Comparison of ENCODE assay signal across 10 mouse cellular contexts in the genomic region with DNA sequence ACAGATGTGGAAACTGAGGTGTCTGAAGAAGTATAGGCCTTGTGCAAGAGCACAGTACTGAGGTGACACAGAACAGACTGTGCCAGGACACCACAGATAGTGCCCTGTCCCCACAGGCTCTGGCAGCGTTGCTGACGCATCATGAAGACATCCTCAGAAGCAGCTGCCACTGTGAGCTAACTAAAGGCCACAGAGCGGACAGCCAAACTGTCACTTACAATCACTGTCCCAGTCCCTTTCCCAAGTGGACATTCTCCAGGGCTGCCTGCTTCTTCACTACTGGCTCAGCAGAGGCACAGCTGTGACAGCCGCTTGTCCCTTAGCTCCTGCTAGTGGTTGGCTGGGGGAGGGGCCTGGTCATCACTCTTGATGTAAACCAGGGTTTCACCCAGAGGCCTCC. TPM values are rescaled to one million over a fixed set of nuclear protein-coding genes. Genes with fewer than 3 reads are reported as not detected.
DNase-seq lines count a peak whose midpoint lies in the region; ATAC-seq lines count a peak whose summit lies in the region.
"Had no signal": no experiment of that assay in that cellular context is flagged by ENCODE, and none has a peak within 500 bp of the region (broad histone marks: within the 10 kb centered on the region; RNA-seq: fewer than 3 reads in every experiment).

No protein-coding gene starts in this region.

- ATAC-seq in kidney, embryonic 16.5 days (ENCODE audit: low FRiP score, low TSS enrichment): no peak
- no peak for ATAC-seq in granulocyte monocyte progenitor cell, adult 5-6 weeks (replicated peaks; ENCODE audit: poor library complexity, severe bottlenecking)

- H3K4me3 ChIP-seq in kidney, embryonic 16.5 days (ENCODE audit: low read length): no peak overlapping the region
- H3K4me3 ChIP-seq: embryonic facial prominence, embryonic 13.5 days had no signal

- 83% methylated on average over 4 of the region's 4 CpGs for WGBS in kidney, embryonic 16.5 days

- DNase-seq in kidney, postnatal 10 days: peak; percentile 64
- peak; percentile 59 for DNase-seq in adrenal gland, adult 8-10 months
- DNase-seq in brain, adult 2 months (ENCODE audit: low read depth, low spot score): peak; percentile 61
- peak; percentile 77 for DNase-seq in lung, postnatal 10 days
- DNase-seq in urinary bladder, postnatal 25 days (ENCODE audit: low spot score): no peak

- no peak overlapping the region for H3K9ac ChIP-seq in kidney, embryonic 16.5 days (replicated peaks; ENCODE audit: low read length)
- H3K9ac ChIP-seq: embryonic facial prominence, embryonic 13.5 days; liver, embryonic 14.5 days had no signal

- no peaks in the 10 kb centered on the region for H3K27me3 ChIP-seq in kidney, embryonic 16.5 days (ENCODE audit: insufficient read depth, low read length)
- H3K27me3 ChIP-seq: embryonic facial prominence, embryonic 13.5 days had no signal

- H3K36me3 ChIP-seq in kidney, embryonic 16.5 days (ENCODE audit: insufficient read depth, low read length): no peaks in the 10 kb centered on the region
- H3K36me3 ChIP-seq: embryonic facial prominence, embryonic 13.5 days had no signal

- H3K27ac ChIP-seq in kidney, embryonic 16.5 days (ENCODE audit: low read length): no peak overlapping the region
- H3K27ac ChIP-seq: embryonic facial prominence, embryonic 13.5 days; liver, embryonic 14.5 days had no signal

- no peak overlapping the region for H3K4me2 ChIP-seq in kidney, embryonic 16.5 days (replicated peaks; ENCODE audit: low read depth, low read length)
- H3K4me2 ChIP-seq: embryonic facial prominence, embryonic 13.5 days had no signal

- no peaks in the 10 kb centered on the region for H3K9me3 ChIP-seq in kidney, embryonic 16.5 days (ENCODE audit: low read length)
- H3K9me3 ChIP-seq: embryonic facial prominence, embryonic 13.5 days had no signal

- H3K4me1 ChIP-seq in kidney, embryonic 16.5 days (ENCODE audit: insufficient read depth, low read length): peaks cover 11% of the 10 kb centered on the region

RNA-seq across cellular contexts. Expression of a gene that starts 33.9 kb away (rescaled TPM):
- 22.0 and 22.3 TPM in 2 replicates for polyA plus RNA-seq in kidney, embryonic 16.5 days (2015; fragmentation: Nextera tagmentation; extraction: Ambion mirVana)
- total RNA-seq in adrenal gland, adult 8-10 months (2022): 10 to 100 TPM; 26.7 to 42.5 (median 32.2) TPM
- not detected in 2 replicates for total RNA-seq in granulocyte monocyte progenitor cell, adult 5-6 weeks (2014; fragmentation: Nextera tagmentation)
- total RNA-seq in granulocyte monocyte progenitor cell, adult 5-6 weeks (2017): not detected in 2 replicates
- total RNA-seq: MEL had no signal

Comparison
In these comparisons a context has a peak if more than half of its experiments do, and no peak if none do; other contexts are left out.
1. RNA of a gene that starts 33.9 kb away (total RNA-seq): 26.7 to 42.5 TPM in adrenal gland, adult 8-10 months; not detected in granulocyte monocyte progenitor cell, adult 5-6 weeks; every median in the first group is over 10 times any median in the second.